Mouse (Mus musculus): ENCODE results near the gene Iqsec2. TPM values are rescaled to one million over a fixed set of nuclear protein-coding genes. Genes with fewer than 3 reads are reported as not detected.
A peak's percentile ranks its signal among the peaks of the same experiment; 100 is the strongest.

The Iqsec2 gene
- polyA plus RNA-seq, 1 experiment from 2014 or later: 1.2 TPM

DNA sequence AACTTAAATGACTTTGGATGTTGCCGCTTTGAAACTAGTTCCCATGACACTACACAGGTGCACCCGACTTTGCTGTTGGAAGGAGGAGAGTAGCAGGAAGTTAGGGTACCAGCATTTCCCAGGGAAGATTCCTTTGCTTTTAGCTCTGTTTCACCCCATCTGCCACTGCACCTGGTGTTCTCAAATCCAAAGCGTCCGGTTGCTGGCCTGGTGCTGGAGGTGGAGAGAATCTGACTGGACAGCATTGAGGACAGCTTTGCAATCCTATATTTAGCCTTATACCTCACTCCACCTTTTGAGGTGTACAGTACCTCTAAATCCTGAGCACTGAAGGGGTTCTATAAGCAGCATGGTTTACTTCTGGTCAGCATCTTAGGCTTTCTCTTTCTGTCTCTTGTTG is 17.3 kb downstream of the Iqsec2 start:
- Histone ChIP-seq H3K36me3 (no peaks in the 10 kb centered on the region), H3K27me3 (ENCODE audit: low read depth, poor library complexity, severe bottlenecking) (peaks cover 98% of the 10 kb centered on the region), H3K4me3 (no peak overlapping the region), H3K9me3 (replicated peaks) (no peaks in the 10 kb centered on the region), H3K4me1 (no peaks in the 10 kb centered on the region), H3K27ac (no peak overlapping the region)
- WGBS: 91% methylated on average over 4 of the region's 4 CpGs
- no peak for DNase-seq (ENCODE audit: low spot score)

DNA sequence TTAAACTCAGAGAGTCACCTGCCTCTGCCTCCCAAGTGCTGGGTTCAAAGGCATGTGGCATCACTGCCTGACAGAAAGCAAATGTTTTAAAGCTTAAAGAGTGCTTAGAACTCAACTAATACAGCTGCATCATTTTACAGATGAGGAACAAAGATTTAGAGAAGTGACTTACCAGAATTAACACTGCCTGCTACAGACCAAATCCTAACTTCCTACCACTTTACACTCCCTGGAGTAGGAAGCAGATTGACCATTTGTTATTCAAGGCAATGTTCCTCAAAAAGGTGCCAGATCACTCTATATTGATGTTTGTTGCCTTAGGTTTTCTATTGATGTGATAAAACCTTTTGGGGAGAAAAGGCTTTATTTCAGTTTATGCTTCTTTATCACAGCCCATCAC is 20.0 kb downstream of the Iqsec2 start:
- Histone ChIP-seq H3K27me3 (ENCODE audit: low read depth, poor library complexity, severe bottlenecking) (peaks cover 99% of the 10 kb centered on the region), H3K36me3 (no peaks in the 10 kb centered on the region), H3K4me3 (no peak overlapping the region), H3K4me1 (no peaks in the 10 kb centered on the region), H3K9me3 (replicated peaks) (no peaks in the 10 kb centered on the region), H3K27ac (no peak overlapping the region)
- DNase-seq (ENCODE audit: low spot score): no peak

DNA sequence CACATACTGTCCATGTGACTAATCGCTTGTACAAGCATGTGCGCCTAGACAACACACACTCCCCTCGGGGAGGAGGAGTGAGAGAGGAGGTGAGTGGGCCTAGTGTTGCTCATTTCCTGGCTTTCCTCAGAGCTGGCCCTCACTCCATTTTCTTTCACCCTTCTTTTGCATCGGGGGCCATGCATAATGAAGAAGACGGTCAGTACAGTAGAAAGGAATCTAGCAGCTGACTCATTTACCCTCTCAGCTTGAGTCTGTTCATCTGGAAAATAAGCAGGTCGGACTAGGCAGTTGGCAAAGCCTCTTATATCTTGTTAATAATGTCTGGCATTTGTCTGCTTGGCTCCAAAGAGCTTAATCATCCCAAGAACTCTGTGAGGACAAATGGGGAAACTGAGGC is 22.1 kb downstream of the Iqsec2 start:
- peaks cover 99% of the 10 kb centered on the region for H3K27me3 ChIP-seq (ENCODE audit: low read depth, poor library complexity, severe bottlenecking)

DNA sequence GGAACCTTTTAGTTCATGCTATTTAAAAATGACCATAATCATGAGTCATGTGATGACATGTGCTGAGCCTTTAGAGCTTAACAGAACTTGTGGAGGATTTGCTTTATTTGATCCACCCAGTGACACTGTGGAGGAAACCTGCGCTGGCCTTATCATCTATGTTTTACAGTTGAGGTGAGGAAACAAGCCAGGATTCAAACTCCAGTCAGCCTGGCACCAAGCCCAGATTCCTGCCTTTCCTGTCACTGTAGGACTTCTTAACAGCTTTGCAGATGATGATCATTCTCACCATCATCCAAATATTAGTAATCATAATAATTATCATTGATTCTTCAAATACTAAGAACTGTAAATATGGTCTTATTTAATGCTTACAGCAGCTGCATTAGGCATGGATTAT is 24.5 kb downstream of the Iqsec2 start:
- WGBS: 97% methylated on average over 1 of the region's 1 CpGs
- H3K27ac ChIP-seq: no peak overlapping the region
- no peaks in the 10 kb centered on the region for H3K9me3 ChIP-seq (replicated peaks)
- no peak for DNase-seq (ENCODE audit: low spot score)
- H3K4me3 ChIP-seq: no peak overlapping the region
- H3K27me3 ChIP-seq (ENCODE audit: low read depth, poor library complexity, severe bottlenecking): peaks cover 99% of the 10 kb centered on the region
- H3K36me3 ChIP-seq: no peaks in the 10 kb centered on the region
- peaks cover 22% of the 10 kb centered on the region for H3K4me1 ChIP-seq

More for the DNA sequence above, 22.1 kb downstream of the Iqsec2 start:
- DNase-seq (ENCODE audit: low spot score): no peak
- Histone ChIP-seq H3K4me1 (peaks cover 6% of the 10 kb centered on the region; the same call in 1 of the 2 replicates), H3K27ac (no peak overlapping the region), H3K36me3 (no peaks in the 10 kb centered on the region), H3K4me3 (no peak overlapping the region), H3K9me3 (replicated peaks) (no peaks in the 10 kb centered on the region)
- WGBS: 89% methylated on average over 6 of the region's 6 CpGs

DNA sequence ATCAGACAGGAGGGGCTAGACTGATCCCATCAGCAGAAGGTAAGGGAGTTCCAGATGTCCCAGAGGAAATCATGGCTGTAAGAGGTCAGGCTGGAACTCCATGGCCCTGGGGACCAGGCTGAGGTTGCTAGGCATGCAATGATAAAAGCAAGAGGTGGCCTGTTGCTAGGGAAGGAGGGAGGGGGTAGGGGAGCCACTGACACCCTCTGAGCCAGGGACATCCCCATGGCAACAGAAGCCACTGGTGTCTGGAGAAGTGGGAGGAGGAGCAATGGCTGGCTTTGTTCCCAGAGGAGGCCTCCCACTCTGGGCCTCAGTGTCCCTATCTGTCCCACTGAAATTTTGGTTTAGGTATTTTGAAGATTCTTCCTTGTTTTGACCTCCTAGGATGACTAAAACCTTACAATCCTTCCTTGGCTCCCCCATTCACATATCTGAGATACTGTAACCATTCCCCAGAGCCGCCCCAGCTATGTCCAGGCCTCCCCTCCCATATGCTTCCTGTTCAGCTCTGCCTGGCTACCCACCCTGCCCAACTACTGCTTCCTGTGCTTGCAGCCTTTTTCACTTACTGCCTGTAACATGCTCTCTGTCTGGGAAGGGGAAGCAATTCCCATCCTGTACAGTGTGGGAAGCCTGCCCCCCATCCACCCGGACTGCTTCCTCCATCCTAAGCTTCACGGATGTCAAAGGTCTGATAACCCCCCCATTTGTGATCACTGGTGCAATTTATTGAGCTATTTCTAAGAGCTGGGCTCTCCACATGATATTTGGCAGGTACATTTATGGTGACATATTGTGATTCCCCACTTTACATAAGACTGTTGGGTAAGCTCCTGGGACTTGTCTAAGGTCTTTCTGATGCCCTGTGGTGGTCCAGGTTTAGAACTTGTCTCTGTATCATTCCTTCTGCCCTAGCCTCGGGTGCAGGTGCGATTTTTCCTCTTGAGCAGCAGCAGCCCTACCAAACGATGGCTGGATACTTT is 27.3 kb downstream of the Iqsec2 start:
- peaks cover 22% of the 10 kb centered on the region for H3K4me1 ChIP-seq
- H3K36me3 ChIP-seq: no peaks in the 10 kb centered on the region
- DNase-seq (ENCODE audit: low spot score): no peak
- peaks cover 98% of the 10 kb centered on the region for H3K27me3 ChIP-seq (ENCODE audit: low read depth, poor library complexity, severe bottlenecking)
- 78% methylated on average over 6 of the region's 6 CpGs for WGBS
- H3K27ac ChIP-seq: no peak overlapping the region
- no peak overlapping the region for H3K4me3 ChIP-seq
- no peaks in the 10 kb centered on the region for H3K9me3 ChIP-seq (replicated peaks)

DNA sequence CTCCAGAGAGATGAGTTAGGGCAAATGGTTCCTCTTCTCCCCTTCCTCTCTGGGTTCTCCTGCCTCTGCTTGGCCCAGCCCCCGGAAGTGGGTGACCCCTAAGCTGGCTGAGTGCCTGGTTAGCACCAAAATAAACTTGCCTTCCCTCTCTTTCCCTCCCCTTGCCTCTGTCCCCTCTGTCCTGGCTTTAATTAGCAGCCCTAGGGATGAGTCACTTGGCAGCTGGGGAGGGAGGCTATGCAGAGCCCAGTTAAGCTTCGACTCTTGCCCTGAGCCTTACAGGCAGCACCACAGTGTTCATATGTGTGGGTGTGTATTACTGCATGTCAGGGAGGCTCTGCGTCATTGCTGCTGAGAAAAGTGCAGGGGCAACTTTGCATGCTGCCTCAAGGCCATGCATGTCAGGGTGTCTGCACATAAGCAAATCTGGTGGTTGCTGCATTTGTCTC is 28.4 kb downstream of the Iqsec2 start:
- no peak overlapping the region for H3K4me3 ChIP-seq
- peaks cover 22% of the 10 kb centered on the region for H3K4me1 ChIP-seq
- peaks cover 98% of the 10 kb centered on the region for H3K27me3 ChIP-seq (ENCODE audit: low read depth, poor library complexity, severe bottlenecking)
- no peaks in the 10 kb centered on the region for H3K36me3 ChIP-seq
- no peak overlapping the region for H3K27ac ChIP-seq
- no peaks in the 10 kb centered on the region for H3K9me3 ChIP-seq (replicated peaks)
- WGBS: 32% methylated on average over 3 of the region's 3 CpGs
- no peak for DNase-seq (ENCODE audit: low spot score)

DNA sequence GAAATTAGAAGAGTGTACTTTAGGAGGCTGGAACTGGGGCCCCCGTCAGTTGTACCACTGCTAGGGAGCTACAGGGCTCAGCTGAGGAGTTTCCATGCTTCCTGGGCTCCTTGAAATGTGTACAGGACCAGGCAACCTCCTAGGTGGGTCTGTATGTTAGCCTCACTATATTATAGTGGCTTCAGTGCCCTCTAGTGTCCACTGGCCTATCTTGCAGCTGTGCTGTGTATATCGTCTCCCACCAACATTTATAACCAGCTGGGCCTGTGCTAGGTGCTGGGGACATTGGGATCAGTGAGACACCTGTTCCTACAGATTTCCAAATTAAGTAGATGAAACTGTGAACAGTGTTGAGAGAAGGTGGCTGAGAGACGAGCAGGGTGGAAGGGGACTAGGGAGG is 31.2 kb downstream of the Iqsec2 start:
- H3K27me3 ChIP-seq (ENCODE audit: low read depth, poor library complexity, severe bottlenecking): peaks cover 98% of the 10 kb centered on the region
- 35% methylated on average over 3 of the region's 3 CpGs for WGBS
- DNase-seq (ENCODE audit: low spot score): peak; percentile 34
- no peaks in the 10 kb centered on the region for H3K36me3 ChIP-seq
- no peaks in the 10 kb centered on the region for H3K9me3 ChIP-seq (replicated peaks)
- H3K4me3 ChIP-seq: no peak overlapping the region
- H3K27ac ChIP-seq: no peak overlapping the region
- H3K4me1 ChIP-seq: peaks cover 27% of the 10 kb centered on the region

DNA sequence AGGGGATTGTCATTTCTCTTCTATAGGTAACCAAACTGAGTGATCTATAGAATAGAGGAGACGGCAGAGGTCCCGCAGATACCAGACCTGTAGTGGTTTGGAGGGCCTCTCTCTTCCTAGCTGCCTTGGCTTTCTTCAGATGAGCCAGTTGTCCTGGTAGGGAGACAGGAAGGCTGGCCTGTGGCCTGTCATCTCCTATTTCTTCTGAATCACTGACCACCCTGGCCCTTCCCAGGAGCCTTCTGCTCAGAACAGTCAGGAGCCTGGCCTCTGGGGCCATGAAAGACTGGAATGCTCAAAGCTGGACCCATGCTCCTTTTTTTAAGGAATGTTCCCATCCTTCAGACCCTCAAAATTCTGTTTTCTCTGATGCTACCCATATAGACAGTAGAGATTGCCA is 33.8 kb downstream of the Iqsec2 start:
- no peak for DNase-seq (ENCODE audit: low spot score)
- 100% methylated on average over 2 of the region's 2 CpGs for WGBS
- Histone ChIP-seq H3K9me3 (replicated peaks) (no peaks in the 10 kb centered on the region), H3K36me3 (no peaks in the 10 kb centered on the region), H3K27ac (no peak overlapping the region), H3K27me3 (ENCODE audit: low read depth, poor library complexity, severe bottlenecking) (peaks cover 96% of the 10 kb centered on the region), H3K4me3 (no peak overlapping the region), H3K4me1 (peaks cover 6% of the 10 kb centered on the region; the same call in 1 of the 2 replicates)

DNA sequence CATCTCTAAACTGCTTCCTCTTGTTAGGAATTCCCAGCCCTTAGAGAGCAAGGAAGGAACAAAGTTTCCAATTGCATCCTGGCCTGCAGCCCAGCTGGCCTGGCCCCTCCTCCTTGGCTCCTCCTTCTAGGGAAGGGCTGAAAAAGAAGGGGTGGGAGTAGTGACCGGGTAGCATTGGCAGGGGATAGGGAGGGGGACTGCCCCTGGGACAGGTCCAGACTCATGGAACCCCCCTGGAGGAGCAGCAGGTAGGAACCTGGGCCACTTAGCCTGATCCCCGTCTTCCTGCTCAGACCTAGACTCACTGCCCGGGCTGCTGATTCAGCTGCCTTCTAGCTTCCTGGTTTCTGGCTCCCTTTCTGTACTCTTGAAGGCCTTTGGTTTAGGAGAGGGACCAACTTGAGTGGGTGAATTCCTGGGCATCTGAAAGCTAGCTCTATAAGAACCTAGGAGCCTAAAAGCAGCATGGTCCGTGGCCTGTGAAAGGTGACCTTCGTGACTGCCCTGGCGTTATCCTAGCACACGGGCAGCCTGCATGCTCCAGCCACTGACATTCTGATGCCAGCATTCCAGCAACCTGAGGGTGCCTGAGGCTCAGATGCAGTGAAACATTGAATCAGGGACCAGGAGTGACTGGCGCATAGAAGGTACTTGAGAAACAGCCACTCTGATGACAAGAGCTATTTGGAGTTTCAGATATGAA is 34.9 kb downstream of the Iqsec2 start:
- DNase-seq (ENCODE audit: low spot score): no peak
- no peaks in the 10 kb centered on the region for H3K36me3 ChIP-seq
- H3K4me1 ChIP-seq: peaks cover 5% of the 10 kb centered on the region; the same call in 1 of the 2 replicates
- H3K4me3 ChIP-seq: 0 out of 2 replicates have a peak overlapping the region, but pooled peaks have one; percentile 13
- no peaks in the 10 kb centered on the region for H3K9me3 ChIP-seq (replicated peaks)
- 62% methylated on average over 8 of the region's 8 CpGs for WGBS
- peaks cover 91% of the 10 kb centered on the region for H3K27me3 ChIP-seq (ENCODE audit: low read depth, poor library complexity, severe bottlenecking)
- no peak overlapping the region for H3K27ac ChIP-seq

DNA sequence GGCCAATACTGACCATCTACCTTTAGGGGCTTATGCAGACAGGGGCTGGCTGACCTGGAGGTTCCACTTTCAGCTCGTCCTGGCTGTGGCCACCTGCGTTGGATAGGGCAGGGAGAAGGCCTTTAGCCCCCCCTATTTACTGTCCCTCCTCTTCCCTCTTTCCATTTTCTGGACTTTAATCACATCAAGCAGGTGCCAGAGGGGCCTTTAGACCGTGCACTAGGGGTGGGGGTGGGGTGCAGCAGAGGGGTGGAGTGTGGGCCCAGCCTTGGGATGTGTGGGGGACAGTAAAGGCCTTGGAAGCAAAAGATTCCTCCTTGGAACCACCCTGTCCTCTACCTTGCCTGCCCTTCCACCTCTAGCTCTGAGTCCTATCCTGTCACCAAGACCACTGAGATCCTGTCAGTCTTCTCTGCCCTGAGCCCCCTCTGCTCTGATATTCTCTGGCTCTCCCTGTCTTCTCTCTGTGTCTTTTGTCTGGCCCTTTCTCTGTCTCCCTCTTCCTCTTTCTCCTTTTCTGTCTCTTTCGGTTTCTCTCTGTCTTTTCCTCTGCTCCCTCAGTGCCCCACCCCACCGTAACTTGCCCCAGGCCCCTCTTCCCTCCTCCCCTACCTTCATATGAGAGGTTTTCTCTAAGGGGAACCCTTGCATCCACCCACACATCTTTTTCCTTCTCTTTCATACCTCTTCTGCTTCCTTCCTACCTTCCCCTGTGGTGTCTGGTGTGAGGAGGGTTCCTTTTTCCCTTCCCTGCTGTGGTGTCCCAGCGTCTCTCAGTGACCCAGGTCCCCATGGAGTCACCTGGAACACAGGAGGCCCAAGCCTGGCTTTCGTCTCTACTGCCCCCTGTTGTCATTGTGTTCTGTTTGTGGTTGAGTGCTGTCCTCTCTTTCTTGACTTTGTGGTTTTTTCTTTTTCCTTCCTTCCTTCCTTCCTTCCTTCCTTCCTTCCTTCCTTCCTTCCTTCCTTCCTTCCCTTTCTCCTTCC is 35.9 kb downstream of the Iqsec2 start:
- 72% methylated on average over 7 of the region's 7 CpGs for WGBS
- H3K4me1 ChIP-seq: peaks cover 5% of the 10 kb centered on the region; the same call in 1 of the 2 replicates
- H3K4me3 ChIP-seq: no peak overlapping the region
- no peaks in the 10 kb centered on the region for H3K9me3 ChIP-seq (replicated peaks)
- H3K27me3 ChIP-seq (ENCODE audit: low read depth, poor library complexity, severe bottlenecking): peaks cover 90% of the 10 kb centered on the region
- H3K36me3 ChIP-seq: no peaks in the 10 kb centered on the region
- no peak overlapping the region for H3K27ac ChIP-seq
- DNase-seq (ENCODE audit: low spot score): no peak

DNA sequence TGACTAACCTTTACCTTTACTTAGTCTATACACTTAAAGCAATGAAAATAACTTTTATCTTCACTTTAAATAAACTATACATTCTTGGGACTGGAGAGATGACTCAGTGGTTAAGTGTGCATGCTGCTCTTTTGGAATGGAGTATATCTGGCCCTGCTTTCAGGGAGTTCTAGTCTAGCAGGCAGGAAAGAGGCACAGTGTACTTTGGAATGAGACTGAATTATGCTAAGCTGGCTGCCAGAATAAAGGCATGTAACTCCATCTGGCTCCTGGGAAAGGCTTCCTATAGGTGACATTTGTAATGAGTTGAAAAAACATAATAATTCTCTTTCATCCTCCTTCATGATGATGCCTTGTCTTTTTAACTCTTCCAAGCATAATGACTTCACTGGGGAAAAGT is 43.1 kb downstream of the Iqsec2 start:
- Histone ChIP-seq H3K9me3 (replicated peaks) (no peaks in the 10 kb centered on the region), H3K27me3 (ENCODE audit: low read depth, poor library complexity, severe bottlenecking) (peaks cover 93% of the 10 kb centered on the region), H3K4me1 (no peaks in the 10 kb centered on the region), H3K4me3 (no peak overlapping the region), H3K36me3 (no peaks in the 10 kb centered on the region), H3K27ac (no peak overlapping the region)
- no peak for DNase-seq (ENCODE audit: low spot score)

DNA sequence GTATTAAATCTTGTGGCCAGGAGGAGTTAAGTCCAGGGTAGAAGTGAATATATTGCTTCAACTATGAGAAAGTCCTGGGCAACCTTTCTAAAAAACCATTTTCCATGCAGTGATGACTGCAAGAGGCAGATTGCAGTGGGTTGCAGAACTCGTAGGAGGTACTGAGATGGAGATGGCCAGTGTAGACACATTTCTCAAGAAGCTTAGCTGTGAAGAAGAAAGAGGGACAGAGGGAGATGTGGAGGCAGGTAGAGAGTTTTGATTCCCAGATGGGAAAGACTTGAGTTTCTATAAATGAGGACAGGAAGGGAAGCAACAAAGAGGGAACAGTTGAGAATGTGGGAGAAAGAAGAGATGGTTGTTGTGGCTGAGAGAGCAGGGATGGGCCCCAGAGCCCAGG is 47.2 kb downstream of the Iqsec2 start:
- DNase-seq (ENCODE audit: low spot score): no peak
- no peak overlapping the region for H3K4me3 ChIP-seq

More for the DNA sequence above, 47.2 kb downstream of the Iqsec2 start:
- peaks cover 100% of the 10 kb centered on the region for H3K27me3 ChIP-seq (ENCODE audit: low read depth, poor library complexity, severe bottlenecking)
- no peaks in the 10 kb centered on the region for H3K4me1 ChIP-seq
- no peak overlapping the region for H3K27ac ChIP-seq
- no peaks in the 10 kb centered on the region for H3K36me3 ChIP-seq
- 86% methylated on average over 1 of the region's 1 CpGs for WGBS
- no peaks in the 10 kb centered on the region for H3K9me3 ChIP-seq (replicated peaks)
